10 mouse cellular contexts compared by ENCODE assay signal in genomic region chr1:153265066-153265465, GRCm38 (mm10).
DNase-seq lines count a peak whose midpoint lies in the region; ATAC-seq and TF ChIP-seq lines count a peak whose summit lies in the region.
"Had no signal": no experiment of that assay in that cellular context is flagged by ENCODE, and none has a peak within 500 bp of the region (broad histone marks: within the 10 kb centered on the region; RNA-seq: fewer than 3 reads in every experiment).

No protein-coding gene starts in this region.

- 55% methylated on average over 7 of the region's 7 CpGs for WGBS in forebrain, embryonic 10.5 days
- WGBS in forebrain, postnatal 0 days: 11% methylated on average over 7 of the region's 7 CpGs
- 9% methylated on average over 7 of the region's 7 CpGs for WGBS in lung, postnatal 0 days
- WGBS in intestine, embryonic 16.5 days: 16% methylated on average over 7 of the region's 7 CpGs
- WGBS in stomach, embryonic 15.5 days: 16% methylated on average over 7 of the region's 7 CpGs

- no peak for TF ChIP-seq CTCF in forebrain, postnatal 0 days (IDR thresholded peaks at IDR 0.05; ENCODE audit: low read depth)
- TF ChIP-seq CTCF in lung, postnatal 0 days (IDR thresholded peaks at IDR 0.05): no peak

- no peak overlapping the region for H3K4me2 ChIP-seq in forebrain, postnatal 0 days (ENCODE audit: low read depth)
- 0 out of 2 replicates have a peak overlapping the region, but pooled peaks have one; percentile 8 for H3K4me2 ChIP-seq in lung, postnatal 0 days (replicated peaks; ENCODE audit: low read depth, low read length)
- no peak overlapping the region for H3K4me2 ChIP-seq in intestine, embryonic 16.5 days (ENCODE audit: low read depth, low read length)
- H3K4me2 ChIP-seq in stomach, embryonic 15.5 days: peak overlapping the region; percentile 6; the same call in 1 of the 2 replicates
- H3K4me2 ChIP-seq: neural tube, embryonic 12.5 days had no signal

- no peak; the same call in 1 of the 2 replicates for TF ChIP-seq EP300 in lung, postnatal 0 days (IDR thresholded peaks at IDR 0.05)

- peaks cover 17% of the 10 kb centered on the region for H3K36me3 ChIP-seq in forebrain, embryonic 10.5 days (replicated peaks)
- 0 out of 2 replicates have a peak, but pooled peaks cover 3% of the 10 kb centered on the region for H3K36me3 ChIP-seq in forebrain, postnatal 0 days (ENCODE audit: insufficient read depth)
- H3K36me3 ChIP-seq in lung, postnatal 0 days (ENCODE audit: insufficient read depth, low read length): no peaks in the 10 kb centered on the region
- no peaks in the 10 kb centered on the region for H3K36me3 ChIP-seq in intestine, embryonic 16.5 days (ENCODE audit: control insufficient read depth, insufficient read depth, low read length)
- H3K36me3 ChIP-seq in stomach, embryonic 15.5 days: 0 out of 2 replicates have a peak, but pooled peaks cover 11% of the 10 kb centered on the region

- intact Hi-C loops in left cerebral cortex, postnatal 4 days (cut with DNase I): no loop called here

- H3K9me3 ChIP-seq in forebrain, embryonic 10.5 days: no peaks in the 10 kb centered on the region
- H3K9me3 ChIP-seq in forebrain, postnatal 0 days (ENCODE audit: low read length): no peaks in the 10 kb centered on the region
- H3K9me3 ChIP-seq in lung, postnatal 0 days (ENCODE audit: low read length): no peaks in the 10 kb centered on the region
- no peaks in the 10 kb centered on the region for H3K9me3 ChIP-seq in intestine, embryonic 16.5 days (ENCODE audit: control insufficient read depth, low read length)
- no peaks in the 10 kb centered on the region for H3K9me3 ChIP-seq in stomach, embryonic 15.5 days
- H3K9me3 ChIP-seq: neural tube, embryonic 12.5 days had no signal

- ATAC-seq in forebrain, postnatal 0 days: no peak
- ATAC-seq in lung, postnatal 0 days: peak; percentile 63
- ATAC-seq in intestine, embryonic 16.5 days: peak; percentile 68
- ATAC-seq in stomach, embryonic 15.5 days (ENCODE audit: insufficient read depth, low FRiP score, low read depth): peak; percentile 49; the same call in 1 of the 2 replicates

- peaks cover 33% of the 10 kb centered on the region for H3K4me1 ChIP-seq in forebrain, embryonic 10.5 days
- peaks cover 11% of the 10 kb centered on the region; the same call in 1 of the 2 replicates for H3K4me1 ChIP-seq in forebrain, postnatal 0 days (ENCODE audit: insufficient read depth)
- peaks cover 36% of the 10 kb centered on the region for H3K4me1 ChIP-seq in lung, postnatal 0 days (ENCODE audit: insufficient read depth, low read depth, low read length)
- H3K4me1 ChIP-seq in intestine, embryonic 16.5 days (ENCODE audit: control insufficient read depth, insufficient read depth, low read length): peaks cover 48% of the 10 kb centered on the region
- peaks cover 36% of the 10 kb centered on the region for H3K4me1 ChIP-seq in stomach, embryonic 15.5 days

- no peak overlapping the region for H3K9ac ChIP-seq in forebrain, postnatal 0 days
- H3K9ac ChIP-seq in lung, postnatal 0 days (replicated peaks; ENCODE audit: low read depth): no peak overlapping the region
- H3K9ac ChIP-seq in intestine, embryonic 16.5 days (ENCODE audit: low read depth, low read length): 0 out of 2 replicates have a peak overlapping the region, but pooled peaks have one; percentile 10
- no peak overlapping the region for H3K9ac ChIP-seq in stomach, embryonic 15.5 days
- H3K9ac ChIP-seq: neural tube, embryonic 12.5 days had no signal

- DNase-seq in forebrain, embryonic 10.5 days (ENCODE audit: extremely low spot score, low spot score): no peak
- no peak for DNase-seq in forebrain, postnatal 0 days
- peak; percentile 77 for DNase-seq in lung, postnatal 0 days (ENCODE audit: low spot score)
- no peak for DNase-seq in lung, adult 18-20 months
- no peak for DNase-seq in right cerebral cortex, postnatal 25 days
- no peak for DNase-seq in left cerebral cortex, postnatal 4 days
- DNase-seq: cerebellum, postnatal 36 days had no signal

- no peaks in the 10 kb centered on the region for H3K27me3 ChIP-seq in forebrain, embryonic 10.5 days (ENCODE audit: poor library complexity, severe bottlenecking)
- H3K27me3 ChIP-seq in forebrain, postnatal 0 days (ENCODE audit: insufficient read depth, low read length): no peaks in the 10 kb centered on the region
- H3K27me3 ChIP-seq in lung, postnatal 0 days (replicated peaks; ENCODE audit: insufficient read depth, low read length): no peaks in the 10 kb centered on the region
- no peaks in the 10 kb centered on the region for H3K27me3 ChIP-seq in intestine, embryonic 16.5 days (replicated peaks; ENCODE audit: control insufficient read depth, insufficient read depth, low read length)
- no peaks in the 10 kb centered on the region for H3K27me3 ChIP-seq in stomach, embryonic 15.5 days (replicated peaks)
- H3K27me3 ChIP-seq: neural tube, embryonic 12.5 days had no signal

- peak overlapping the region; percentile 36 for H3K27ac ChIP-seq in forebrain, embryonic 10.5 days
- H3K27ac ChIP-seq in forebrain, postnatal 0 days (ENCODE audit: low read depth, low read length): no peak overlapping the region
- H3K27ac ChIP-seq in lung, postnatal 0 days (ENCODE audit: low read length): peak overlapping the region; percentile 80
- peak overlapping the region; percentile 91 for H3K27ac ChIP-seq in intestine, embryonic 16.5 days (ENCODE audit: low read length)
- H3K27ac ChIP-seq in stomach, embryonic 15.5 days: peak overlapping the region; percentile 87
- H3K27ac ChIP-seq: neural tube, embryonic 12.5 days had no signal

- H3K4me3 ChIP-seq in forebrain, embryonic 10.5 days: no peak overlapping the region
- no peak overlapping the region for H3K4me3 ChIP-seq in forebrain, postnatal 0 days (ENCODE audit: low read depth, low read length)
- no peak overlapping the region for H3K4me3 ChIP-seq in lung, postnatal 0 days (ENCODE audit: low read depth, low read length)
- no peak overlapping the region for H3K4me3 ChIP-seq in intestine, embryonic 16.5 days (ENCODE audit: low read length)
- H3K4me3 ChIP-seq in stomach, embryonic 15.5 days (replicated peaks): no peak overlapping the region
- H3K4me3 ChIP-seq: neural tube, embryonic 12.5 days had no signal

Comparison
In these comparisons a context has a peak if more than half of its experiments do, and no peak if none do; other contexts are left out.
1. H3K4me2 ChIP-seq: peak in lung, postnatal 0 days (single experiment) and stomach, embryonic 15.5 days (single experiment); none in forebrain, postnatal 0 days (single experiment) and intestine, embryonic 16.5 days (single experiment).